Mouse (Mus musculus) midbrain, embryonic 14.5 days (tissue): Measurements from ENCODE around the gene Lrrc75b. TPM values are rescaled to one million over a fixed set of nuclear protein-coding genes. Genes with fewer than 3 reads are reported as not detected.

Experiments
- ATAC-seq: fragments of 200-750 bp; cut with Nextera tagmentation; 2 replicates; pipeline ENCODE4 v1.8.0; 2017; ENCODE audit warnings: moderate number of reproducible peaks, moderate library complexity; ENCODE audit not compliant: low FRiP score, low TSS enrichment
- DNase-seq: peaks from one replicate; pipeline ENCODE4 v3.0.0-alpha.2; 2015
- H3K27ac ChIP-seq: fragments of 300-500 bp; sonication (generic); replicated peaks from 2 replicates; pipeline ENCODE4 v1.5.1; 2014; ENCODE audit warnings: mild to moderate bottlenecking, low read depth, low read length, moderate library complexity
- H3K27me3 ChIP-seq: fragments of 300-500 bp; sonication (generic); 2 replicates; pipeline ENCODE4 v1.6.1; 2014; ENCODE audit warnings: low read length, control low read depth, mixed read lengths; ENCODE audit not compliant: control insufficient read depth, insufficient read depth
- H3K36me3 ChIP-seq: fragments of 300-500 bp; sonication (generic); 2 replicates; pipeline ENCODE4 v1.6.1; 2014; ENCODE audit warnings: low read length, control low read depth; ENCODE audit not compliant: control insufficient read depth, insufficient read depth
- H3K4me1 ChIP-seq: fragments of 300-500 bp; sonication (generic); 2 replicates; pipeline ENCODE4 v1.6.1; 2014; ENCODE audit warnings: mild to moderate bottlenecking, antibody characterized with exemption, low read length, control low read depth; ENCODE audit not compliant: control insufficient read depth, insufficient read depth
- H3K4me2 ChIP-seq: fragments of 300-500 bp; sonication (generic); 2 replicates; pipeline ENCODE4 v1.6.1; 2014; ENCODE audit warnings: mild to moderate bottlenecking, low read length, moderate library complexity
- H3K4me3 ChIP-seq: fragments of 300-500 bp; sonication (generic); replicated peaks from 2 replicates; pipeline ENCODE4 v1.5.1; 2014; ENCODE audit warnings: low read depth, low read length
- H3K9ac ChIP-seq: fragments of 300-500 bp; sonication (generic); replicated peaks from 2 replicates; pipeline ENCODE4 v1.6.1; 2014; ENCODE audit warnings: mild to moderate bottlenecking, low read length, moderate library complexity
- H3K9me3 ChIP-seq: fragments of 300-500 bp; sonication (generic); 2 replicates; pipeline ENCODE4 v1.6.1; 2016; ENCODE audit warnings: low read length, control low read depth, mixed read lengths; ENCODE audit not compliant: control insufficient read depth
- WGBS: fragments of 180-500 bp; shearing (Covaris S2); extraction: QIAGEN DNeasy Blood & Tissue Kit; methylation state at CpG from one replicate; pipeline ENCODE4 v1.1.7; 2014; 5-methylcytosine and 5-hydroxymethylcytosine counted together
- polyA plus RNA-seq: library from polyadenylated mRNA; unstranded; fragments of >200 nt; fragmentation: Nextera tagmentation; extraction: Ambion mirVana; gene quantifications from 2 replicates; pipeline ENCODE4 v1.2.1, GENCODE M21; 2014

Lrrc75b gene
- polyA plus RNA-seq: 30.4 and 32.9 TPM in 2 replicates

DNA sequence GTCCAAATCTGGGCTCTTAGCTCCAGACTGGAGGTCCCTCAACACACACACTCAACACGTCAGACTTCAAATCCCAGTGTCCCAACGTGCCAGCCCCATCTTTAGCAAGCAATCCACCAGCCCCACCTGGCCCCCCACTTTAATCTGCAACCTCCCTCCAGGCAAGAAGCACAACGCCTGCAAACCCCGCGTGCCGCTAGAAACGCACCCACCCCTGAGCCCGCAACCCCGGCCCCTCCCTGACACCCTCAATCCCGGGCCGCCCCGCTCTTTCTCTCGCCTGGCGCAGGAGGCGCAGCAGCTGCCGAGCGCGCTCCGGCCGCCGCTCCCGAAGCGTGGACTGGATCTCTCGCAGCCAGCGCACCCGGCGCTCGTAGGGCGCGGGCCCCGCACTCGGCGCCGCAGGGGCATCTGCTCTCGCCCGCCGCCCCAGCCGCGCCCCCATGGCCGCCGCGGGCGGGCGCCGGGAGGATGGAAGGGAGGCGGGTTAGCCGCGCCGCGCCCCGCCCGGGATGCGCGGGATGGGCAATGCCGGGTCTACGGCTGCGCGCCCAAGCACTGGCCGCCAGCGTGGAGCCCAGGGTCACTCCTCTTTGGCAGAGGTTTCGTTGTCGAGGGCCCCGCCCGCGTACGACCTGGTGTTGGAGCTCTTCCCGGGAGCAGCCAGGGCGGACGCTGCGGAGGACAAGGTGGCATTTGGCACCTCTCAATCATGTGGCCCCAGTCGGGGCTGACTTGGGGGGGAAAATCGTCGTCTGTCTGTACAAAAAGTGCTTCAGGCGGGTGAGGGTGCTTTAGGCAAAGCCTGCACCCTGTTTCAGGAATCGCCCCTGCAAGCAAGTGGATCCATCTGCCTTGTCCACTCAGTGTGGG is at the start of gene Lrrc75b:
Gene Lrrc75b, minus strand, starts transcription at position 655 of the 873 bp plus-strand sequence.
- peaks cover 38% of the 10 kb centered on the region for H3K4me1 ChIP-seq
- under 1% methylated on average over 75 of the region's 75 CpGs for WGBS

DNA sequence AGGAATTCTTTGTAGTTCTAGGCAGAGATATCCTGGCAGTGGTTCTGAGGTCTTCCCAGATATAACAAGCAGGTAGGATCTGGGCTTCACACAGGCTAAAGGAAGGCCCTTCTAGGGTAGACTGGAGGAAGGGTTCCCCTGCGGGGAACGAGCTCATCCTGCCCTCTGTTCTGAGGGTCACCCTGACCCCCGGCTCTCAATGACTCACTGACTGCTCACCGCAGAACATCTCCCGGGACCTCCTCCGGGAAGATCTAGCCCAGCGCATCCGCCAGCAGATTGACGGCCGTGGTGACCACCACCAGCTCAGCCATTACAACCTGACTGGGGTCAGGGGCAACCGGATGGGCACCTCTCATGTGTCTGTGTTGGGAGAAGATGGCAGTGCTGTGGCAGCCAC is 48.8 kb upstream of the Lrrc75b start:
- Histone ChIP-seq H3K27ac (no peak overlapping the region), H3K4me3 (no peak overlapping the region), H3K9ac (no peak overlapping the region), H3K9me3 (no peaks in the 10 kb centered on the region), H3K36me3 (no peaks in the 10 kb centered on the region), H3K4me1 (no peaks in the 10 kb centered on the region), H3K27me3 (no peaks in the 10 kb centered on the region), H3K4me2 (no peak overlapping the region)
- no peak for ATAC-seq
- 94% methylated on average over 11 of the region's 11 CpGs for WGBS
- no peak for DNase-seq

More for the DNA sequence above, at the start of gene Lrrc75b:
- H3K4me3 ChIP-seq: peak within 1 kb of the TSS; percentile 68
- DNase-seq (peak; percentile 81), ATAC-seq (peak; percentile 60)
- H3K27ac ChIP-seq: peak within 1 kb of the TSS; percentile 96
- no peaks in the 10 kb centered on the region for H3K9me3 ChIP-seq
- peak within 1 kb of the TSS; percentile 95 for H3K9ac ChIP-seq
- peaks cover 16% of the 10 kb centered on the region for H3K36me3 ChIP-seq
- H3K27me3 ChIP-seq: no peaks in the 10 kb centered on the region
- peak within 1 kb of the TSS; percentile 91 for H3K4me2 ChIP-seq

DNA sequence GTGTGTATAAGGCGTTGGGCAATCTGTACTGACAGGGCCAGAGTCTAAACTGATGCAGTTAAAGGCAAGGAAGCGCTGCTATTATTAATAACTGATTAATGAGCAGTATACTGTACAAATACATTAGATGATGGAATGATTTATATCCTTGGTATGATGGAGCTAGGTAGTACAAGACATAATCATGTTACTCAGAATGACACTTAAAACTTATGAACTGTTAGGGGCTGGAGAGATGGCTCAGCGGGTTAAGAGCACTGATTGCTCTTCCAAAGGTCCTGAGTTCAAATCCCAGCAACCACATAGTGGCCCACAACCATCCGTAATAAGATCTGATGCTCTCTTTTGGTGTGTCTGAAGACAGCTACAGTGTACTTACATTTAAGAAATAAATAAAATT is 47.1 kb upstream of the Lrrc75b start:
- H3K4me3 ChIP-seq: no peak overlapping the region
- WGBS: 89% methylated on average over 4 of the region's 4 CpGs
- H3K27ac ChIP-seq: no peak overlapping the region
- no peaks in the 10 kb centered on the region for H3K36me3 ChIP-seq
- no peaks in the 10 kb centered on the region for H3K4me1 ChIP-seq
- ATAC-seq (no peak), DNase-seq (no peak)
- no peaks in the 10 kb centered on the region for H3K27me3 ChIP-seq
- no peaks in the 10 kb centered on the region for H3K9me3 ChIP-seq
- H3K9ac ChIP-seq: no peak overlapping the region
- no peak overlapping the region for H3K4me2 ChIP-seq

DNA sequence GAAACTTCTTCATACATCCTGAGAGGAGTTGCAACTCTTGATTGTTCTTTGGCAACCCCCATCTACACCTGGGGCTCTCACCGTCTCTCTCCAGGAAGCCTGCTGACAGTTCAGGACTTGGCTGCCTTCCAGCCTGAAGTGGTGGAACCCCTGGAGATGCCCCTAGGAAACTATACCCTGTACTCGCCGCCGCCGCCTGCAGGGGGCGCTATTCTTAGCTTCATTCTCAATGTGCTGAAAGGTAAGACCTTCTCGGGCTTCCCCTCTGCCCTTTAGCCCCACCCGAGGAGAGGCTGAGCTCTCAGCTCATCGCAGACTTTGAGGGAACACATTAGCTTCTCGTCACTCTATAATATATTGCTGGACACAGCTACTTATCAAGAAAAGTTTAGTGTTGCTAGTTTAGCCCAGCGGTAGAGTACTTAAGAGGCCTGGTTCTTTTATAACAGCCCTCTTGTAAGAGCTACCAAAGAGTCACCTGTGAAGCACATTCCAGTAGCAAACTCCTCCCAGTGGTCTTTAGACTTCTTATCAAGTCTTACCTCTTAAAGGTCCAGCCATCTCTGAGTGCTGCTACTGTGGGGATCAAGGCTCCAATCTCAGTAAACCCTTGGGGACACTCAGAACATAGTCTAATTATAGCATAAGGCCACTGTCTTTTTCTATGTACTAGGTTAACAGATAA is 45.2 kb upstream of the Lrrc75b start:
- Histone ChIP-seq H3K27ac (no peak overlapping the region), H3K4me2 (no peak overlapping the region), H3K4me3 (no peak overlapping the region), H3K9me3 (no peaks in the 10 kb centered on the region), H3K9ac (no peak overlapping the region), H3K4me1 (no peaks in the 10 kb centered on the region), H3K27me3 (no peaks in the 10 kb centered on the region), H3K36me3 (no peaks in the 10 kb centered on the region)
- WGBS: 47% methylated on average over 11 of the region's 11 CpGs
- DNase-seq: no peak
- ATAC-seq: no peak

DNA sequence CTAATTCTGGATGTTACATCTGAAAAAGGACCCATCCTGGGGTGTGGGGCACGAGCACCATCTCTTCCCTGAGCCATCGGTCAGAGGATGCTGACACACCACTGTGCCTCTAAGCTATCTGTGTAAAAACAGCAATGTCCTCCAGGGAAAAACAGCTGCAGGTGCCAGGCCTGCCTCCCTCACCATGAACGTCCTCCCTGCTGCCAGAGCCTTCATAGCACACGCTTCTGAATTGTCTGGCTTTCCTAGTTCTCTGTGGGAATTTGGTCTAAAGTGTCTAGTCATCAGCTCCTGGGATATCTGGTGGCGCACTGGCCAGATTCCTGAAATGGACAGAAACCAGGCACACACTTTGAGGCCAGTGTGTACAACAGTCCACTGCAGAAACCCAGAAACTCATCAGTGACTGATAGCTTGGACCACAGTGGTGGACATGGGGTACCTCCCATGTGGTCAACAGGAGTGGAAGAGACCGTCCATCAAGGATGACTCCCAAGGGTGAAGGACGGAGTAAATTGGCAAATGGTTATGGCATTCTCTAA is 40.1 kb upstream of the Lrrc75b start:
- no peaks in the 10 kb centered on the region for H3K36me3 ChIP-seq
- no peaks in the 10 kb centered on the region for H3K27me3 ChIP-seq
- H3K4me2 ChIP-seq: no peak overlapping the region
- H3K4me1 ChIP-seq: no peaks in the 10 kb centered on the region
- no peak overlapping the region for H3K27ac ChIP-seq
- H3K9ac ChIP-seq: no peak overlapping the region
- ATAC-seq: no peak
- 0 out of 2 replicates have a peak, but pooled peaks cover 5% of the 10 kb centered on the region for H3K9me3 ChIP-seq
- no peak for DNase-seq
- no peak overlapping the region for H3K4me3 ChIP-seq
- WGBS: 86% methylated on average over 7 of the region's 7 CpGs

DNA sequence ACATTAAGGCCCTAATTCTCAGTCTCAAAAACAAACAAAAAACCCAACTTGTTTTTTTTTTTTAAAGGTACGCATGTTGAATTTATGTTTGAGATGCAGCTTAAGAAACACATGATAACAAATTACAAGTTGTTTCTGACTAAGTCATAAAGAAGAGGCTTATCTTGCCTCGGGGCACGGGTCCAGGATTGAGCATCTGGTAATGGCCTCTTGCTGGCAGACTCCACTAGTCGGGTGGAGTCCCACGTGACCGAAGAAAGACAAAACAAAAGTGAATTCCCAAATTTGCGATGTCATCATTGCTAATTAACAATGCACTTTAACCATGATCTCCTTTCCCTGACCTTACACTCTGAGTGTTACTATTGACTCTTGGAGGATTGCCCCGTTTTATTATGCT is 35.9 kb upstream of the Lrrc75b start:
- H3K4me3 ChIP-seq: no peak overlapping the region
- no peak overlapping the region for H3K27ac ChIP-seq
- no peak overlapping the region for H3K4me2 ChIP-seq
- no peak overlapping the region for H3K9ac ChIP-seq
- DNase-seq: no peak
- no peak for ATAC-seq
- whole genome bisulfite sequencing: 87% methylated on average over 8 of the region's 8 CpGs
- H3K27me3 ChIP-seq: no peaks in the 10 kb centered on the region
- H3K4me1 ChIP-seq: no peaks in the 10 kb centered on the region
- H3K36me3 ChIP-seq: no peaks in the 10 kb centered on the region
- 0 out of 2 replicates have a peak, but pooled peaks cover 5% of the 10 kb centered on the region for H3K9me3 ChIP-seq

DNA sequence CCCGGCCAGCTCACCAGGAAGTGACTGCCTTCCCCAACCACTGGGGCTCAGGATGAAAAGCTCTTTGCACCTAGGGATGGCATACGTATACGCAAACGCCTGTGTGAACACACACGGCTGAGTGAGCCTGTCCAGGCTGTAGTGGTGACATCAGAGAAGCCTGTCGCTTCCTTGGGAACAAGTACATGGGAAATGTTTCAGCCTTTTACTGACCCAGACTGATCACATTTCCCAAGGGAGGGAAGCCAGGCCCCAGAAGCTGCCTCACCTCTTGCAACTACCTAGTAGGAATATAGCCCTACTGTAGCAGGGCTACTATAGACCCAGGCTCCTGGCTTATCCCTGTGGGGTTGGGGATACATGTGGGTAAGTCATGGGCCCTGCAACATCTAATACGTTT is 32.5 kb upstream of the Lrrc75b start:
- DNase-seq: no peak
- H3K9ac ChIP-seq: no peak overlapping the region
- ATAC-seq: no peak
- no peaks in the 10 kb centered on the region for H3K9me3 ChIP-seq
- 82% methylated on average over 7 of the region's 7 CpGs for WGBS
- H3K27ac ChIP-seq: no peak overlapping the region
- H3K4me3 ChIP-seq: no peak overlapping the region
- H3K4me1 ChIP-seq: no peaks in the 10 kb centered on the region
- no peaks in the 10 kb centered on the region for H3K36me3 ChIP-seq
- no peaks in the 10 kb centered on the region for H3K27me3 ChIP-seq
- H3K4me2 ChIP-seq: no peak overlapping the region

DNA sequence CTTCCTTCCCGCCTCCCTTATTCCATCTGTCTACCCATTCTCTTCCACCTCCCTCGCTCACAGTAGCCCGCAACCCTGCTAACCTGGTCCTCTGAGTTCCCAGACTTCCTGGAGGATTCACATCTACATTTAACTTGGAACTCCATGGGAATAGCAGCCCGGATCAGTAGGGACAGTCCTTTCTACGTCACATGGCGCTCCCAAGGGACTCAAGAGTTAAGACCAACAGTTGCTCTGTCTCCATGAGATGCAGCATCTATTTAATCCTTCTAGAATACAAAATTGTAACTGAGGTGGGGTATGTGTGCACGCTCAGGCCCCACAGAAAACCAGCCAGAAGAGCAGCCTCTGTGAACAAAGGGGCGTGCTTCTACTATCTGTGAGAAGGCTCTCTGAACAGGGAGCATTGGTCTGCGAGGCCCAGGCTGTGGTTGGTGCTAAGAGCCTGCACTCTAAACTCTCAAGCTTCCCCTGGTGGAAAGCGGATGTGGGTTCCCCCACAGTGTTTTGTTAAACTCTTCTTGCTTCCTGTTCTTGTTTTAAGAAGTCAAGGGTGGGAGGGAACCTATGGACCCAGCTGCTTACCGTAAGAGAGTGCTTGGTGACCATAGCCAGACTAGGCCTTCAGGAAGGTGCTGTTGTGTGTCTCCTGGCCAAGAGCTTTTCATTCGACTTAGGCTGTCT is 31.2 kb upstream of the Lrrc75b start:
- WGBS: 83% methylated on average over 12 of the region's 12 CpGs
- Histone ChIP-seq H3K4me3 (no peak overlapping the region), H3K27ac (no peak overlapping the region), H3K36me3 (no peaks in the 10 kb centered on the region), H3K9me3 (no peaks in the 10 kb centered on the region), H3K9ac (no peak overlapping the region), H3K4me2 (no peak overlapping the region), H3K4me1 (no peaks in the 10 kb centered on the region; the same call in 1 of the 2 replicates), H3K27me3 (no peaks in the 10 kb centered on the region)
- ATAC-seq (no peak), DNase-seq (no peak)
